Mouse (Mus musculus): ENCODE data around the gene Tomm40l. TPM values are rescaled to one million over a fixed set of nuclear protein-coding genes. Genes with fewer than 3 reads are reported as not detected.

Tomm40l gene
- polyA plus RNA-seq, 1 experiment = 26.9 TPM

DNA sequence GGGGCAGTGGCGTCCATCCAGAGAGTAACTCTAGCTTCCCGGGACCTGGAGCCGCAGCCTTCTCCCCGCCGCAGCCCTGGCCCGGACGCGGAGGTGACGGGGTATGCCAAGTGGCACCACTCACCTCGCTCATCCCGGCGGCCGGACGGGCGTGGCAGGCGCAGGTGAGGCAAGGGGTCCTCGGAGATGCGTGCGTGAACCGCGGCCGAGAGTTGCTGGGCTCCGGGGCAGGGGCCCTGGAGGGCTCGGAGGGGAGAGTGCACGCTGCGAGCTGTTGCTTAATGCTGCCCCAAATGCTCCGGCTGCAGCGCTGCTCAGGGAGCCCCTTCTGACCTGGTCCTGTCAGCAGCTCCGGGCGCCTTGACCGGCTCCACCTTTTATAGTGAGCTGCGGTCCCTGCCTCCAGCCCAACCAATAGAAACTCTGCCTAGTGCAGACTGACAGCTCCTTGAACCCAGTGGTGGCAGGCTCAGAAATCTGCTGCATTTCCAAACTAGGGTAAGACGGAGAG lies 26.4 kb downstream of the Tomm40l start, which contains the start of gene Pcp4l1:
TSS of gene Pcp4l1 (minus strand) at position 382 of the 511 bp plus-strand sequence.
- peak within 1 kb of the TSS; percentile 37 for H3K4me3 ChIP-seq (ENCODE audit: insufficient read depth, low read length)
- H3K4me1 ChIP-seq (ENCODE audit: control insufficient read depth, insufficient read depth, low read length) = no peaks in the 10 kb centered on the region

GRCm38 (mm10) chr1:171195046-171195822 lies 27.1 kb downstream of the Tomm40l start:
- TF ChIP-seq CTCF (IDR thresholded peaks at IDR 0.05; ENCODE audit: borderline replicate concordance, insufficient read depth, low read length) = no peak
- no peak for TF ChIP-seq POLR2A (IDR thresholded peaks at IDR 0.05; ENCODE audit: low read depth, low read length)

More for the DNA sequence above, 26.4 kb downstream of the Tomm40l start, which contains the start of gene Pcp4l1:
- H3K27ac ChIP-seq (ENCODE audit: insufficient read depth, low read length) = no peak within 1 kb of the TSS
- TF ChIP-seq CTCF (IDR thresholded peaks at IDR 0.05; ENCODE audit: borderline replicate concordance, insufficient read depth, low read length) = no peak
- TF ChIP-seq POLR2A (IDR thresholded peaks at IDR 0.05; ENCODE audit: low read depth, low read length) = peak; percentile 45; the same call in 1 of the 2 replicates

DNA sequence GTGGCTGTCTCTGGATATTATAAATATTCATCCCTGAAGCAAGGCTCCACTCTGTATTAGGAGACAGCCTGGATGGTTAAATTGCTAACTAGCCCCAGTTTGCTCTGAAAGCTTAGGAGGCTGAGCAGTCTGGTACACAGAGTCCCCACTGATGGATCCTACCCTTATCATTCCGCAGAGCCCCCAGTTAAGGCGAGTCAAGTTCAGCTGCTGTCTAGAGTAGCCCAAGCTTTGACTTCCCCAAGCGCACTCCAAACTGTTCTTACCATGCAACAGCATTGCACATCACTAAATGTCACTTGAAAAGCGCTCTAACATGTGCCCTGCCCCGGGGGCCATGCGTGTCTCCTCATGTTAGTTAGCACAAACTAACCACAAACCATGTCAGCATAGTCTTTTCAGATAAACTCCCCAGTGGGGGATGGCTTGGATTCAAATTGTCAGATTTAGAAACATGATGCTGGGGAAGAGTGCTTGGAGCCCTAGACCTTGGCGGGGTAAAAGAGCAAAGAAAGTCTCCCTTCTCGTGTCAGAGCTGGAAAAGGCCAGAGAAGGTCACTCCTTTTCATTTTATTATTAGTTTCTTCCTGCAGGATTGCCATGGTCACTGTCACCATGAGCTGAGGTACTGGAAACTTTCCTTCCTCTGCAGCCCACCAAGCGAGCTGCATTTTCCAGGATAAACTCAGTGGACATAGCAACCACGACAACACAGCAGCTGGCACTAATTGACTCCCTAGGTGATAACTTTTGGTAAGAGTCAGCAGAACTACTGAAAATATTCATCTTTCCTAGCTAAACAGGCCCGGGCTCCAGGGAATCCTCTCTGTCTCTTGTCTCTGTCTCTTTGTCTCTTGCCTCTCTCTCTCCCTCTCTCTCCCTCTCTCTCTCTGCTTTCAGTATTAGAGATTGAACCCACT lies 28.1 kb downstream of the Tomm40l start:
- H3K4me1 ChIP-seq (ENCODE audit: control insufficient read depth, insufficient read depth, low read length) = 0 out of 2 replicates have a peak, but pooled peaks cover 5% of the 10 kb centered on the region
- TF ChIP-seq CTCF (IDR thresholded peaks at IDR 0.05; ENCODE audit: borderline replicate concordance, insufficient read depth, low read length) (no peak), POLR2A (IDR thresholded peaks at IDR 0.05; ENCODE audit: low read depth, low read length) (no peak)
- no peak overlapping the region for H3K4me3 ChIP-seq (ENCODE audit: insufficient read depth, low read length)
- H3K27ac ChIP-seq (ENCODE audit: insufficient read depth, low read length) = no peak overlapping the region

More at GRCm38 (mm10) chr1:171195046-171195822, 27.1 kb downstream of the Tomm40l start:
- H3K4me3 ChIP-seq (ENCODE audit: insufficient read depth, low read length) = peak overlapping the region; percentile 37
- no peaks in the 10 kb centered on the region for H3K4me1 ChIP-seq (ENCODE audit: control insufficient read depth, insufficient read depth, low read length)
- no peak overlapping the region for H3K27ac ChIP-seq (ENCODE audit: insufficient read depth, low read length)

- Histone ChIP-seq H3K27ac (ENCODE audit: insufficient read depth, low read length) (no peak overlapping the region), H3K4me1 (ENCODE audit: control insufficient read depth, insufficient read depth, low read length) (0 out of 2 replicates have a peak, but pooled peaks cover 5% of the 10 kb centered on the region), H3K4me3 (ENCODE audit: insufficient read depth, low read length) (no peak overlapping the region)
- TF ChIP-seq CTCF (IDR thresholded peaks at IDR 0.05; ENCODE audit: borderline replicate concordance, insufficient read depth, low read length) = no peak
- TF ChIP-seq POLR2A (IDR thresholded peaks at IDR 0.05; ENCODE audit: low read depth, low read length) = no peak
These were observed 29.0 kb downstream of the Tomm40l start for GRCm38 (mm10) chr1:171193093-171193840.

DNA sequence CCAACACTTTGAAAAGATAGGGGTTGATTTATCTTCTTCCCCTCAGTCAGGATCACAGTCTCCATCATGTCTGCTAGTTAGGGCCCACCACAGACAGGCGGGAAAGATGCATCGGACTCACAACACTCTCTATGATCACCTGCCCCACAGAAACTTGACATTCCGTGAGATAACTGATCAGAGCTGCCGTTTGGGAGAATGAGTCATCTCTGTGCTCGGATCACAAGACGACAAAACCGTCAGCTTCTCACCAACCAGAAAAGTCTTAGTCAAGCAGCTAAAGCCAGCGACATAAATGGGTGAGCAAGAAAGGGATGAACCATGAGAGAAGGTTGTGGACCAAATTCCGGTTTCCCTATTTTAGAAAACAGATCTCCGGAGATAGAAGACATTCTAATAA lies 30.0 kb downstream of the Tomm40l start:
- TF ChIP-seq CTCF (IDR thresholded peaks at IDR 0.05; ENCODE audit: borderline replicate concordance, insufficient read depth, low read length) (no peak), POLR2A (IDR thresholded peaks at IDR 0.05; ENCODE audit: low read depth, low read length) (no peak)
- H3K27ac ChIP-seq (ENCODE audit: insufficient read depth, low read length) = no peak overlapping the region
- H3K4me1 ChIP-seq (ENCODE audit: control insufficient read depth, insufficient read depth, low read length) = 0 out of 2 replicates have a peak, but pooled peaks cover 5% of the 10 kb centered on the region
- no peak overlapping the region for H3K4me3 ChIP-seq (ENCODE audit: insufficient read depth, low read length)

GRCm38 (mm10) chr1:171190832-171191231 lies 31.5 kb downstream of the Tomm40l start:
- Histone ChIP-seq H3K4me1 (ENCODE audit: control insufficient read depth, insufficient read depth, low read length) (0 out of 2 replicates have a peak, but pooled peaks cover 5% of the 10 kb centered on the region), H3K4me3 (ENCODE audit: insufficient read depth, low read length) (no peak overlapping the region), H3K27ac (ENCODE audit: insufficient read depth, low read length) (no peak overlapping the region)
- TF ChIP-seq CTCF (IDR thresholded peaks at IDR 0.05; ENCODE audit: borderline replicate concordance, insufficient read depth, low read length) (no peak), POLR2A (IDR thresholded peaks at IDR 0.05; ENCODE audit: low read depth, low read length) (no peak)

GRCm38 (mm10) chr1:171189476-171190114 lies 32.7 kb downstream of the Tomm40l start:
- Histone ChIP-seq H3K27ac (ENCODE audit: insufficient read depth, low read length) (peak overlapping the region; percentile 31; the same call in 1 of the 2 replicates), H3K4me3 (ENCODE audit: insufficient read depth, low read length) (no peak overlapping the region), H3K4me1 (ENCODE audit: control insufficient read depth, insufficient read depth, low read length) (0 out of 2 replicates have a peak, but pooled peaks cover 5% of the 10 kb centered on the region)
- no peak for TF ChIP-seq POLR2A (IDR thresholded peaks at IDR 0.05; ENCODE audit: low read depth, low read length)
- TF ChIP-seq CTCF (IDR thresholded peaks at IDR 0.05; ENCODE audit: borderline replicate concordance, insufficient read depth, low read length) = no peak

DNA sequence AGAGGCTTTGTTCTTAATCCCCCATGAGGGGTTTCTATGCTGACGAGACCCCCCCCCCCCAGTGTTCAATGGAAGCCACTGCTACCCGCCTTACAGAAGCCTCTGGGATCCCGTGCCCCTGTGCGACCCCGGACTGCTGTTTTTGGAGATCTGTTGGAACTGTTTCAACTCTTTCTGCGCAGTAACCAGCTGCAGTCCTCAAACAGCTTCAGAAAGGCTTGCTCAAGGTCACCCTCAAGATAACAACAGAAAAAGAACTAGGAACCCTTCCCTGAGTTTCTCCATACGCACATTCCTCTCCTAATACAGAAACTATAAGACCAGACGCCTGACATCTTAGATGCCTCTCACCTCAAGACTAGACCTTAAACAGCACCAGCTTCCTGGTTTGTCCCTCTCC lies 33.3 kb downstream of the Tomm40l start:
- Histone ChIP-seq H3K4me3 (ENCODE audit: insufficient read depth, low read length) (no peak overlapping the region), H3K4me1 (ENCODE audit: control insufficient read depth, insufficient read depth, low read length) (peaks cover 7% of the 10 kb centered on the region; the same call in 1 of the 2 replicates), H3K27ac (ENCODE audit: insufficient read depth, low read length) (peak overlapping the region; percentile 31; the same call in 1 of the 2 replicates)
- no peak for TF ChIP-seq CTCF (IDR thresholded peaks at IDR 0.05; ENCODE audit: borderline replicate concordance, insufficient read depth, low read length)
- TF ChIP-seq POLR2A (IDR thresholded peaks at IDR 0.05; ENCODE audit: low read depth, low read length) = no peak

All from embryonic fibroblast, embryonic 13.5 days (primary cell).